Mouse (Mus musculus) megakaryocyte, embryonic 14.5 days (primary cell): ENCODE measurements around the gene Mtmr6. TPM values are rescaled to one million over a fixed set of nuclear protein-coding genes. Genes with fewer than 3 reads are reported as not detected.

Source experiments
- H3K27me3 ChIP-seq: replicated peaks from 2 replicates; pipeline ENCODE3; 2012; ENCODE audit warnings: inconsistent platforms
- H3K36me3 ChIP-seq: replicated peaks from 2 replicates; pipeline ENCODE3; 2012; ENCODE audit warnings: low read length, inconsistent platforms, mixed read lengths
- H3K4me1 ChIP-seq: 2 replicates; pipeline ENCODE4 v1.6.1; 2012; ENCODE audit warnings: inconsistent platforms
- H3K4me3 ChIP-seq: replicated peaks from 2 replicates; pipeline ENCODE3; 2012; ENCODE audit warnings: moderate library complexity, mild to moderate bottlenecking, inconsistent platforms
- H3K9me3 ChIP-seq: 2 replicates; pipeline ENCODE4 v1.6.1; 2012; ENCODE audit warnings: inconsistent platforms
- FLI1 ChIP-seq: IDR thresholded peaks from 2 replicates; pipeline ENCODE4 v1.6.1; 2012; ENCODE audit warnings: low read length, inconsistent platforms, mixed read lengths
- GATA1 ChIP-seq: IDR thresholded peaks from 3 replicates; pipeline ENCODE4 v1.6.1; 2012; ENCODE audit warnings: mixed read lengths, low read length, inconsistent platforms, borderline replicate concordance
- polyA plus RNA-seq: library from polyadenylated mRNA; stranded (reverse); fragments of >175 nt; gene quantifications from 2 replicates; pipeline ENCODE4 v1.2.3, GENCODE M21; 2012; ENCODE audit warnings: low replicate concordance; ENCODE audit not compliant: insufficient read depth

The Mtmr6 gene
- polyA plus RNA-seq, 1 experiment, result 3.3 TPM

GRCm38 (mm10) chr14:60286194-60286863, 21.3 kb downstream of the Mtmr6 start:
- H3K9me3 ChIP-seq, result no peaks in the 10 kb centered on the region
- no peaks in the 10 kb centered on the region for H3K27me3 ChIP-seq
- peaks cover 53% of the 10 kb centered on the region for H3K4me1 ChIP-seq
- H3K4me3 ChIP-seq, result no peak overlapping the region
- H3K36me3 ChIP-seq, result peaks cover 86% of the 10 kb centered on the region
- TF ChIP-seq FLI1 (no peak), GATA1 (no peak)

- peaks cover 42% of the 10 kb centered on the region for H3K4me1 ChIP-seq
- H3K36me3 ChIP-seq, result peaks cover 92% of the 10 kb centered on the region
- H3K4me3 ChIP-seq, result no peak overlapping the region
- H3K9me3 ChIP-seq, result no peaks in the 10 kb centered on the region
- TF ChIP-seq GATA1 (no peak), FLI1 (no peak)
- H3K27me3 ChIP-seq, result no peaks in the 10 kb centered on the region
These were observed 25.3 kb downstream of the Mtmr6 start for GRCm38 (mm10) chr14:60290363-60290762.

DNA sequence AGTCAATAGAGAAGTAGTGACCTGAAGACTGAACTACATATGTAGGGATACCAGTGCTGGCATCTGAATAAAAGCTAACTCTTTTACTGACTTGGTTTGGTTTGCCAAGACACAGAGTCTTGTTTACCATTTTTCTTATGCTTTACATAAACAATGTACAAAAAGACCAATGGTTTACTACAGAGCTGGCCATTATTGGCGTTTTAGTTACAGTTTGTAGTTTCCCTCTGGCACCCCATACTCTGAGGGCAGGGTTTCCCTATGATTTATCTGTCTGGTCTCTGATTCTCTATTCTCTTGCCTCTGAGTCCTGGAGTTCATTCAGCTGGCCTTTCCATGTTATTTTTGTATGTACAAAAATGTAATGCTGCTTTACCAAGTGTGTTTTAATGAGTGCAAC, 30.5 kb downstream of the Mtmr6 start:
- H3K4me3 ChIP-seq, result no peak overlapping the region
- peaks cover 96% of the 10 kb centered on the region for H3K36me3 ChIP-seq
- TF ChIP-seq FLI1 (no peak), GATA1 (no peak)
- H3K9me3 ChIP-seq, result no peaks in the 10 kb centered on the region
- H3K27me3 ChIP-seq, result no peaks in the 10 kb centered on the region
- peaks cover 19% of the 10 kb centered on the region for H3K4me1 ChIP-seq

GRCm38 (mm10) chr14:60300224-60300991, 35.4 kb downstream of the Mtmr6 start:
- H3K36me3 ChIP-seq, result peaks cover 89% of the 10 kb centered on the region
- no peaks in the 10 kb centered on the region for H3K9me3 ChIP-seq
- no peak overlapping the region for H3K4me3 ChIP-seq
- H3K4me1 ChIP-seq, result peaks cover 10% of the 10 kb centered on the region
- no peaks in the 10 kb centered on the region for H3K27me3 ChIP-seq
- TF ChIP-seq GATA1 (no peak), FLI1 (no peak)

- peaks cover 86% of the 10 kb centered on the region for H3K36me3 ChIP-seq
- H3K27me3 ChIP-seq, result no peaks in the 10 kb centered on the region
- peaks cover 16% of the 10 kb centered on the region for H3K4me1 ChIP-seq
- H3K4me3 ChIP-seq, result no peak overlapping the region
- no peak for TF ChIP-seq GATA1
- TF ChIP-seq FLI1, result no peak
- H3K9me3 ChIP-seq, result no peaks in the 10 kb centered on the region
These were observed 36.0 kb downstream of the Mtmr6 start for GRCm38 (mm10) chr14:60301024-60301423.

- Histone ChIP-seq H3K4me3 (no peak overlapping the region), H3K9me3 (no peaks in the 10 kb centered on the region), H3K36me3 (peaks cover 72% of the 10 kb centered on the region), H3K27me3 (no peaks in the 10 kb centered on the region), H3K4me1 (peaks cover 16% of the 10 kb centered on the region)
- no peak for TF ChIP-seq GATA1
- TF ChIP-seq FLI1, result no peak
These were observed 37.4 kb downstream of the Mtmr6 start for GRCm38 (mm10) chr14:60302441-60302840.

GRCm38 (mm10) chr14:60304441-60305220, 39.6 kb downstream of the Mtmr6 start:
- H3K4me3 ChIP-seq, result no peak overlapping the region
- TF ChIP-seq GATA1, result no peak
- TF ChIP-seq FLI1, result no peak

DNA sequence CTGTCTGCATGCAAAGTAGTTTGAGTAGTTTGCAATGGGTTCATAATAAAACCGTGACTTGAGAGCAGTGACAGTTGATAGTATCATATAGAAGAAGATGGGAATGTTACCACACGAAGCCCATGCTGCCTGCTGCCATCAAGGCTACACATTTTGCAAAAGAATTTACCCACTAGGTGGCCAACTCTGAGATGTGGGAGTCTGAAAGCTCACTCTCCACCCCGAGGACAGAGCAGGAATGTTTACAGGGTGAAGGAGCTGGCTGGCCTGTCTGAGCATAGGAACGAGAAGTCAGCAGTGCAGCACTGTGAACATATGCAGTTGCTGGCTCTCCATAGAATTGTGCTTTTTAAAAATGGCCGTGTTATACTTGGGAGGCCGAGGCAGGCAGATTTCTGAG, 43.1 kb downstream of the Mtmr6 start:
- Histone ChIP-seq H3K4me1 (peaks cover 6% of the 10 kb centered on the region; the same call in 1 of the 2 replicates), H3K36me3 (peaks cover 18% of the 10 kb centered on the region)

More at GRCm38 (mm10) chr14:60304441-60305220, 39.6 kb downstream of the Mtmr6 start:
- Histone ChIP-seq H3K4me1 (peaks cover 16% of the 10 kb centered on the region), H3K9me3 (no peaks in the 10 kb centered on the region), H3K27me3 (no peaks in the 10 kb centered on the region), H3K36me3 (peaks cover 53% of the 10 kb centered on the region)

DNA sequence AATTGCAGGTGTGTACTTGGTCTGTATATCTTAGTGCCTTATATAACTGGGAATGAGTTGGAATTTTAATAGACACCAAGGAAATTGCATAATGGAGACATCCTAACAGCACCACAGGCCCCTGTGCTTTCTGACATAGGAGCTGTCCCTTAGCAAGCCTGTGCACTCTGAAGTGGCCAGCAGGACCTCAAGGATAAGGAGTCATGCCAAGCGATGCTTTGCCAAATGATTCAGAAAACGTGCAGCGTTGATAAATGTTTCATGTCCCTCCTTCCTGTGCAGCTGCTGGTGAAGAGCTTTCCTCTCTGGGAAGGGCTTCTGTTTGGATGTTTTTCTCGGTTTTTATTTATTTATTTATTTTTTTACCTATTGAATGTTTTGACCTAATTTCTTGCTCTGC, 45.7 kb downstream of the Mtmr6 start:
- Histone ChIP-seq H3K9me3 (peaks cover 3% of the 10 kb centered on the region; the same call in 1 of the 2 replicates), H3K36me3 (no peaks in the 10 kb centered on the region), H3K4me3 (no peak overlapping the region), H3K27me3 (peaks cover 6% of the 10 kb centered on the region), H3K4me1 (peaks cover 4% of the 10 kb centered on the region; the same call in 1 of the 2 replicates)
- TF ChIP-seq FLI1, result no peak

More for the DNA sequence above, 43.1 kb downstream of the Mtmr6 start:
- H3K27me3 ChIP-seq, result peaks cover 6% of the 10 kb centered on the region
- H3K4me3 ChIP-seq, result no peak overlapping the region
- no peak for TF ChIP-seq FLI1
- no peak for TF ChIP-seq GATA1
- no peaks in the 10 kb centered on the region for H3K9me3 ChIP-seq

GRCm38 (mm10) chr14:60319231-60319630, 54.2 kb downstream of the Mtmr6 start:
- H3K4me1 ChIP-seq, result no peaks in the 10 kb centered on the region
- TF ChIP-seq FLI1 (no peak), GATA1 (no peak)
- H3K36me3 ChIP-seq, result no peaks in the 10 kb centered on the region
- H3K27me3 ChIP-seq, result peaks cover 4% of the 10 kb centered on the region
- no peak overlapping the region for H3K4me3 ChIP-seq
- no peaks in the 10 kb centered on the region; the same call in 1 of the 2 replicates for H3K9me3 ChIP-seq
